Mouse (Mus musculus) megakaryocyte, adult 5-6 weeks (primary cell): ENCODE data around the gene Vmn1r223. TPM values are rescaled to one million over a fixed set of nuclear protein-coding genes. Genes with fewer than 3 reads are reported as not detected.
"Not testable (repeated sequence)": the region's sequence is repeated elsewhere in the genome, so short reads cannot be mapped to it uniquely, and the experiment has no call there.

Experiments used
- ATAC-seq: 2 replicates; pipeline ENCODE4 v1.8.0; 2016; ENCODE audit warnings: mild to moderate bottlenecking, inconsistent platforms; ENCODE audit not compliant: poor library complexity, severe bottlenecking
- total RNA-seq, 2 experiments: library from RNA; stranded (forward) in 1 of 2; stranded (reverse) in 1 of 2; fragments of 153-499, 151-499 nt in 1 of 2; fragments of 221-1000, 200-1000 nt in 1 of 2; gene quantifications; 2 replicates each; pipeline versions ENCODE4 v1.2.3 to v1.2.4; 2015 to 2017

Gene Vmn1r223
- total RNA-seq (2015) (not detected in 2 replicates), total RNA-seq (2017) (not detected in 2 replicates)

- ATAC-seq: not testable (repeated sequence)
These were observed at the start of gene Vmn1r223 for GRCm38 (mm10) chr13:23246834-23247233. TSS of gene Vmn1r223 (plus strand) at chr13:23247134.

GRCm38 (mm10) chr13:23203885-23204284 is 43.0 kb upstream of the Vmn1r223 start:
- not testable (repeated sequence) for ATAC-seq

GRCm38 (mm10) chr13:23213827-23214226 is 33.1 kb upstream of the Vmn1r223 start, which contains the start of gene Vmn1r221:
TSS of gene Vmn1r221 (plus strand) at chr13:23214127.
- ATAC-seq: not testable (repeated sequence)

- ATAC-seq: not testable (repeated sequence)
These were observed 11.1 kb upstream of the Vmn1r223 start, which contains the start of gene Vmn1r222 for GRCm38 (mm10) chr13:23235847-23236246. TSS of gene Vmn1r222 (minus strand) at chr13:23235947.

- no peak for ATAC-seq
These were observed 11.7 kb downstream of the Vmn1r223 start for GRCm38 (mm10) chr13:23258546-23259048.

GRCm38 (mm10) chr13:23268606-23269005 is 21.7 kb downstream of the Vmn1r223 start:
- not testable (repeated sequence) for ATAC-seq

- ATAC-seq: not testable (repeated sequence)
These were observed 22.2 kb downstream of the Vmn1r223 start for GRCm38 (mm10) chr13:23269127-23269526.

GRCm38 (mm10) chr13:23269681-23270080 is 22.7 kb downstream of the Vmn1r223 start:
- no peak for ATAC-seq

- no peak for ATAC-seq
These were observed 23.6 kb downstream of the Vmn1r223 start for GRCm38 (mm10) chr13:23270321-23271101.

- no peak for ATAC-seq
These were observed 32.6 kb downstream of the Vmn1r223 start for GRCm38 (mm10) chr13:23279576-23279975.

GRCm38 (mm10) chr13:23279992-23280391 is 33.1 kb downstream of the Vmn1r223 start:
- ATAC-seq: no peak

GRCm38 (mm10) chr13:23285191-23285920 is 38.4 kb downstream of the Vmn1r223 start:
- no peak for ATAC-seq

- no peak for ATAC-seq
These were observed 39.2 kb downstream of the Vmn1r223 start for GRCm38 (mm10) chr13:23285921-23286720.

- no peak for ATAC-seq
These were observed 39.9 kb downstream of the Vmn1r223 start for GRCm38 (mm10) chr13:23286721-23287362.

GRCm38 (mm10) chr13:23297737-23298136 is 50.8 kb downstream of the Vmn1r223 start:
- no peak for ATAC-seq

- ATAC-seq: no peak
These were observed 51.7 kb downstream of the Vmn1r223 start for GRCm38 (mm10) chr13:23298445-23299232.

- no peak for ATAC-seq
These were observed 52.5 kb downstream of the Vmn1r223 start for GRCm38 (mm10) chr13:23299276-23299998.

GRCm38 (mm10) chr13:23299999-23300341 is 53.0 kb downstream of the Vmn1r223 start:
- no peak for ATAC-seq
